Mouse (Mus musculus) cerebellum, adult 18-20 months (tissue): ENCODE measurements around the gene Faf1.

Source experiments
- DNase-seq, 2 experiments: peaks; one replicate each; pipeline ENCODE4 v3.0.0; 2021

Faf1 gene

DNA sequence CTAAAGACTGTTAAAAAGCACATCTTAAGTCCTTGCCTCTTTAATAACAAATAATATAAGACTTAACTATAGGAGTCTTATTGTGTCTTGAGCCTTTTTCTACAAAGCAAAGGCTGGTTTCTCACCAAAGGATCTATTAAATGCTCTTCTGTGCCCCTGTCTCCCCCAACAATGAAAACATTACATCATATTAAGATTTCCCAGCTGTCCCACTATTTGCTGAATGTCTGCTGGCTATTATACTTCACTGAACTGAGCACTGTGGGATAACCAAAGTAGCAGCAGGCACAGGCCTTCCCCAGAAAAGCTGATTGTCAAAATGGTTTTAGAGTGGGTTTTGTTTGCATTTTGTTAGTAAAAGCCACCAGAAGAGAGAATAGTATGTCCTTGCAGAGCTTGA lies 262.9 kb downstream of the Faf1 start:
- no peak for DNase-seq

DNA sequence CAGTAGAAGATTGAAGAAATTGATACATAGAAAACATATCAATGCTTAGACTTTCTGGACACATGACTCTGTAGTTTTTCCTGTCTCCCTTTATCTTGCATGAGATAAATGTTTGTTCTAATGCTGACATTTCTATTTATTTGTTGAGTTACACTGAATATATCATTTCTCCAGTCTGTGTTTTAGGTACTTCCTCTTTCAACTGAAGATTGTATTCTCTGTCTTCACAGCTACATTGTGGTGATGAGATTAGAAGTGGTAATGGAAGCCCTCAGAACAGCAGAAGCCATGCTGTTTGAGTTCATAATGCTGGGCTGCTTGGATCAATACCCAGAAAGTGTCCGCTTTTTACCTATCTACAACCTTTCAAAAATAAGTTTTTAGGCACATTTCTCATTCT lies 269.2 kb downstream of the Faf1 start:
- no peak for DNase-seq

DNA sequence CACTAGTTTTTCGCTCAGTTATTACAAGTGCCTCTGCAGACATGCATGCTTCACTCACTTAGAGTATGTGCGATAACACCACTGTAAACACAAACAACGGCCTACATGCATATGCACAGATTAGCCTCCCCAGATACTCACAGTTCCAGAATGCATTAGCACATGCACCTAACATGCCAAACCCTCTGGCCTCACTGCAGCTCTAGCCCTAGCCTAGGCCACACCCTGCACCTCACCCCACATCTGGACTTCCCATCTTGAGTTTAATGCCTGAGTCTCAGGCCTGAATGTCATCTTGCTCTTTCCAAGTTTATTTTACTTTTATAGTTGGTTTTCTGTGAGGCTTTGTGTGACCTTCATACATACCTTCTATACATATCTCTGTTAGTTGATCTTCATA lies 272.9 kb downstream of the Faf1 start:
- no peak for DNase-seq

DNA sequence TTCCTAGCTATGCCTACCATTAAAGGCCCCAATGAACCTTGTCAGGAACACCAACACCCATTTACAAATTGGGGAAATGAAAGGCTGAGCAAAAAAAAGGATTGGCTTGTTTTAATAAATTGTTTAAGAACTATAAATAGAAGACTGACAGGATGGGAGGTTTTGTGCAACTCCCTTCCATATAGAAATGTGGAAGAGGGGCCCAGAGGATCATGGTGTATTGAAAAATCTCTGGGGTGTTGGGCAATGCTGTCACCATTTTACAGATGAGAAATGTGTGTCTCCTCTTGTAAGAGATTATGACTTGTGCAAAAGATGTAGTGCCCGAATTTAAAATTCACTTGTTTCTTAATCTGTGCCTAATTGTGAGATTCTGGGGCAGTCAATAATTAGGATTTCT lies 277.1 kb downstream of the Faf1 start:
- no peak for DNase-seq

DNA sequence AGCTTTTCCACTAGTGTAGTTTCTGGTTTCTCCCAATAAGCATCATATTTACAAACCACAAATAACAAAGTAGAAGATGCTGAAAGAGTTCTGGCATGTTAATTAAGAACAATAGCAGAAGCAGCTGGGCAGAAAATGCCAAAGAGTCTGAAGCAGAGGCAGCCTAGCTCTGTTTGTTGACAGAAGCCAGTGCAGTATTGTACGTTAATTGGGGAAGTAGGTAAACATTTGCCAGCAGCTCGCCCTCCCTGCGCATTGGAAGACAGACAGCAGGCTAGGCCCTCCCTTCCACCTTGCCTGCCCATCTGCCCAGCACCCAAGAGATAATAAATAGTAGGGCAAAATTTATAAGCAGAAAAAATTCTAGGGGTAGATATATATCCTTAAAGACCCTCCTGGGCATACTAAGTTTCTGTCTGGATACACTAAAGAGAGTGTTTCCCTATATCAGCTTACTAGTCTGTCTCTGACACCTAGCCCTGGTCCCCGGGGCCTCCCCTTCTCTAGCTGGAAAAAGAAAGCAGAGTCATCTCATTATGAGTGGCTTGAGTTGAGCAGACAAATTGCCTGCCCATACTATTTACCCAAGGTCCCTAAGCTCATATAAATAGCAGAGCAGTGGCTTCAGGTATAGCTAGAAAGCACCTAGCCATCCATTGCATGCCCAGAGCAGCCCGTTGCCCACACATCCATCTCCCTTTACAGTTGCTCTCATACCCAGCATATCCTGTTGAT lies 284.0 kb downstream of the Faf1 start:
- no peak for DNase-seq

DNA sequence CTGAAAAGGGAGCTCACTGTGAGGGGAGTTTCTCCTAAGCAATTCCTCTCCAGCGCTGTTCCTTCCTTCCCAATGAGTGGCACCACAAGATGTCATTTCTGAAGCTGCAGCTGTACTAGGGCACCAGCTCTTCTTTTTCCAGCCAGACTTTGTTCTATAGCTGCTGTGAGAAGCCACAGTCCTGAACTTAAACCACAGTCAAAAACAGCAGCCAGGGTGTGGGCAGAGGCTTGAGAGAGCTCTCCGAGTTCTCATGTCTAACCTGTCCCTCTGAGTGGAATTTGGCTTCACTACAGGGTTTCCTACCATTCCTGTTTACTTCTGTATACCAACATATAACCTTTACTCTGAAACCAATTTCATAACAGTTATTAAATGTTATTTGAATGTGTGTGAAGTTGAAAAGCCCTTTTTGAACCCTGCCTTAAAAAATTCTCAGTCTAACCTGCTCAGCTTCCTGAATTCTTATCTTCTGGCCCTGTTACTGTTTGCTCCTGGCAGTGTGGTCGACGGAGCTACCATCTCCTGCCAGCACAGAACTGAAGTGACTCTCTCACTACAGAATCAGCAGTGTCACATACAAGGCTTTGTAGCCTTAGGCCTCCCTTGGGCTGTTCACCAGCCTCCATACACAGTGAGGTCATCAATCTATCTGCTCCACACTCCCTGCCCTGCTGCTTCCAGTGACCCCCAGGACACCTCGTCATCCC lies 287.3 kb downstream of the Faf1 start:
- no peak for DNase-seq

DNA sequence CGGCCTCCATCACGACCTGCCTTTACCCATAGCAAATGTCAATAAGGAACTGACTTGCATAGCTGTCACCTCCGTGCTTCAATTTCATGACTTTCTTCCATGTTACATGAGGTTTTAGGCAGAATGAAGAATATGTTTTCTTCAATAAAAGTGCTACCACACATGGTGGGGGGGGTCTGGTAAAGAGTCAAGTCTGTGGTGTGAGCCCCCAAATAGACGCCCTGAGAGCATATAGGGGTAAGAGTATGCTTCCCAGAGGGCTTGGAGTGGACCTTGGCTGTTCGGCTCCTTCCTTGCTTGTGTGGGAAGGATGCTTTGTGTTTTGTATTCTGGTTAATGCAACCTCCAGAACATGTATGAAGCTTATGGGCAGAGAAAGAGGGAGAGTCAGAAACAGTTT lies 293.2 kb downstream of the Faf1 start:
- no peak for DNase-seq

DNA sequence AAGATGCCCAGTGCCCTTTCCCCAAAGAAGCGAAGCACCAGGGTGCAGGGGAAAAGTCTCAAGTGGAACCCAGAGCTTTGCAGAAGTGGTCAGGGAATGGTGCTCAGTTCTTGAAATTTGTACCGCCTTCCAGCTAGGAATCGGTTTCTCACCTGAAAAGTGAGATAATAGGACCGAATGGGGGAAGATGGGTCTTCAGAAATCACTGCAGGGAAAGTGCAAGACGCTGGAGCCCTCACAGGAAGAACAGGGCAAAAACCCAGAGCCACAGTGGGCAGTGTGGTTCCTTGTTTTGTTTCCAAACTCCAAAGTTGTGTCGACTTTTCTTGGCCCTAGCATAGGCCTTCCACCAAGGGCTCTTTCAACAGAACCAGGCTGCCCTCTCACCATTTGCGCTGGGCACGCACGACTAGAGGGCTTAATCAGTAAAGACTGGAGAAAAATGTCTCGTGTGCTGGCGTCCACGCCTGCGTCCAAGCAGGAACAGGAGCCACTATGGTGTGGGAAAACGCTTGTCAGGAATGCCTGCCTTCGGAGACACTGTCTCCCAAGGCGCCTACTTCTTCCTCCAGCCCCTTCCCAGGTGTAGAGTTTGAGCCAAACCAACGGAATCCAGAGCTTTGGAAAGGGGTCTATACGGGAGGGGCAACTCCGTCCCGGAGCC lies 297.7 kb downstream of the Faf1 start:
- DNase-seq = no peak

DNA sequence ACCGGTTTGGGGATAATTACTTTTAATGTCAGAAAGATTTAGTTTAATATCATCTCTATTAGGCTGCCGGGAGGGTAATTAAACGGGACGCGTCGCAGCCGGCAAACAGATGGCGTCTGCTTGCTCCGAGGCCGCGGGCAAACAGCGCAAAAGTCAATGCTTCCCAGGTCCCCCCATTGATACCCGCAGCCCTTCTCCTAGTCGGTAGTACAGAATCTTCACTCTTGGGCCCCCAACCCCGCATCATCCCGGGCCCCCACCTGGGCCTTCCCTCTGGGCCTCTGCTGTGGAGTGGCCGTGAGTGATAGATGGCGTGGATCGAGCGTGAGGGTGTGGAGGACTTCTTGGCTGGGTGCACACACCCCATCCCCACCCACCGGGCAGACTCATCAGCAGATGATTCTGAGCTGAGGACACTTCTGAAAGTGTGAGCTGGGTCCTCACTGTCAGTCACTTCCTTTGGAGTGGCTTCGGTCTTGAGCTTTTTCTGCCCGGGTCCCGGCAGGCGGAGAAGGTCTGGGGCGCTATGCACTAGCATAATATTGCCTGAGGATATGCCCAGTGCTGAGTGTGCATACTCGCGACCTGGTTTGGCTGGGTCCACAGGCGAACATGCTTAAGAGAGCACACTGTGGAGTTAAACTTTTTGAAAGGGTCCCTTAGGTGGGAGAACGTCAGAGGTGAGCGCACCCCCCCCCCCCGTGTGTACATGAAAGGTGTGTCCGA lies 298.4 kb downstream of the Faf1 start:
- DNase-seq = no peak

DNA sequence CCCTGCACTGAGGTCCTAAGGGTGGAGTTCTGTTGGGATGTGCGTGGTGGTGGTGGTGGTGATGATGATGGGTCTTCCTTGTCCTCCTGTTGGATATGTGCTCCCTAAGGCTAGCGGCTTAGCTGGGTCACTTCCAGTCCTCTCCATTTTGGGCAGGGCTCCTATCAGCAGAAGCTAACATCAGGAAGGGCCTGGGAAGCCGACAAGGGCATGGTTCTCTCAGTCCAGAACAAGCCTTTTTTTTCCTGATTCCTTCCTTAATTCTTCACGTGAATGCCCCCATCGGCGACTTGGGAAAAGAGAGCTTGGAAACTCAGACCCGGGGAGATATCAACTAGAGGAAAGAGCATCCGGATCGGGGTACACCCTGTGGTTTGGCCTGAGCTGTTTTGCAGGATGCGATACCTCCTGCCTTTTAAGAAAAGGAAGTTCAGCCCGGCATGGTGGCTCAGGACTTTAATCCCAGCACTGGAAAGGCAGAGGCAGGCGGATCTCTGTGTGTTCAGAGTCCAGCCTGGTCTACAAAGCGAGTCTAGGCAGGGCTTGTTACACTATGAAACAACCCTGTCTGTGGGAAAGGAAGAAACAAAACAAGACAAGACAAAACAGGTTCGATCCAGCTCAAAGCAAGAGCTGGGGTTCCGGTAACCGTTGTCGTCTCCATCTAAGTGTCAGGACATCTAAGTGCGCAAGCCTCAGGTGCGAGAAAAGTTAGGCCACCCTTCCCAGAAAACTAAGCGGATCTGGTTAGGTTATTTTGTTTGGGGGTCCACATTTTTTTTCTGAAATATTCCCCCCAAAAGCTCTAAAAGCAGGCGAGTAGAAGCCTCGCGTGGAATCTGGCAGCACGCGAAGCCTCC lies 299.2 kb downstream of the Faf1 start:
- no peak for DNase-seq

DNA sequence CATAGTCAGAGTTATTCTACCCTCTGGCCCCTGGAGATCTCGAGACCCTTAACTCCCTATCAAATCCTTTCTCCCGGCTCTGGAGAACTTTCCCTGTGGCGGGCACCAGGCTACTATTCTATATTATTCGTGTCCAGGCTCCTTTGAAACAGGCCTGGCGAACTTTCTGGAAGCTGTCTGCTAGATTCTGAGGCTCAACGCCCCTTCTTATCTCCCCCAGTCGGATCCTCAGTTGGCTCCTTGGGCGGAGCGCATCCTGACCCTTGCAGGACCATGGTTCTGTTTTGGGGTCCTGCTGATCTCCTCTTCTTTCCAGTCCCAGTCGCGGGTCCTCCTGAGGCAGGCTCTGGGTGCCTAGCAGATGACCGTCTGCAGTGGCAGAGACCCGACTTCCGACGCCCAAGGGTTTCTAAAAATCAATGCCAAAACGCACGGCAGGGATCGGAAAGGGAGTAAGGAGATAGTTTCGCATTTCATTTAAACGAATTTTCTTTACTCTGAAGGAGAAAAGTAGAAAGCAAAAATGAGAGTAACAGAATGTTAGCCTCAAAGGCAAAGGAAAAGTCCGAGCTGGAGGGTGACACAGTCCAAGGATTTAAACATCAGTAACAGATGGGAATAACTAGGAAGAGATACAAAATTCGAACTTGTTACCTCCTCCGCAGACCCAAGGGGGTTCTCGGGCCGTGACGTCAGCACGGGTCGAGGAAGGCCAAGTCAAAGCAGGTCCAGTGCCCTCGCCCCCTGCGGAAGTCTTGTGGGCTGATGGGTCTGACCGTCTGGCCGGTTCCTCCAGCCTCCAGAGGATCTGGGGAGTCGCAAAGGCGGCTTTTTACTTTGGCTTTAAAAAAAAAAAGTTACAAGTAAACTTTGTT lies 300.1 kb downstream of the Faf1 start:
- DNase-seq = no peak

DNA sequence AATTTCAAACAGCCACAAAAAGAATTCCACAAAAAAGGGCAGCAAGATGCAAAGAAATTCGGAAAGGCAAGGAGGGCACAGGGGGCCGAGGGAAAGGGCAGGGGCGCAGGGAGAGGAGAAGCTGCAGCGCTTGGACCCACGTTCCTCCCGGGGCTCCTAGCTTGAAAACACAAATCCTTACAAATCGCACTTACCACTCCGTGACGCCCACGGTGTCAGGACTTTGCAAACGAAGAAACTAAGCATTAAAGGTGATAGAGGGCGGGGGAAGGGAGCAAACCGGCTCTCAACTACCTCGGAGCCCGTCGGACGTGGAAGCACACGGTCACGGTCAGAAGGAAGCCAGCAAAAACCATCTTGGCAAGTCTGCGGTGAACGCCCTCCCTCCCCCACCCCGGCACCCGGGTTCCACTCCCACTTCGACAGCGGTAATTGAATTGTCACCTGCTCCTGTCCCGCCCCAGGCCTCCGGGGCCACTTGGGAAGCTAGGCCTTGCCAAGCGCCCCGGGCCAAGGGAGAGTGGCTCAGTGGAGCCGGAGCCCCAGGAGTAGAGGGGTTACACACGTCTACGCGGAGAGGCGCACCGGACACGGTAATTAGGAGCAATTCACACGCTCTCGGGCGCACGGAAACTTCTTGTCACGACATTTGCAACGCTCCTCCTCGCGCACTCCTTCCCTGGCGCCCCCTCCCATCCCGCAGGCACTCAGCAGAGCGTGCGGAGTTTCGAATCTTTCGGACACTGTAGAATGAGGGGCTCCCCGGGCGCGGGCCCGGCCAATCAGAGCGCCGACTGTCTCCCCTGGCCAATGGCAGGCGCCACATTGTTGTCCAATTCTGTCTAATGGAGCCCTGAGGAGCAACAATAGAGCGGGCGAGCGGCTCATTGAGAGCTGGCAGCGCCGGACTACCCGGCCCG lies 301.0 kb downstream of the Faf1 start, which contains the start of gene Dmrta2:
Gene Dmrta2, plus strand, starts transcription at position 906 of the 920 bp plus-strand sequence.
- no peak for DNase-seq

DNA sequence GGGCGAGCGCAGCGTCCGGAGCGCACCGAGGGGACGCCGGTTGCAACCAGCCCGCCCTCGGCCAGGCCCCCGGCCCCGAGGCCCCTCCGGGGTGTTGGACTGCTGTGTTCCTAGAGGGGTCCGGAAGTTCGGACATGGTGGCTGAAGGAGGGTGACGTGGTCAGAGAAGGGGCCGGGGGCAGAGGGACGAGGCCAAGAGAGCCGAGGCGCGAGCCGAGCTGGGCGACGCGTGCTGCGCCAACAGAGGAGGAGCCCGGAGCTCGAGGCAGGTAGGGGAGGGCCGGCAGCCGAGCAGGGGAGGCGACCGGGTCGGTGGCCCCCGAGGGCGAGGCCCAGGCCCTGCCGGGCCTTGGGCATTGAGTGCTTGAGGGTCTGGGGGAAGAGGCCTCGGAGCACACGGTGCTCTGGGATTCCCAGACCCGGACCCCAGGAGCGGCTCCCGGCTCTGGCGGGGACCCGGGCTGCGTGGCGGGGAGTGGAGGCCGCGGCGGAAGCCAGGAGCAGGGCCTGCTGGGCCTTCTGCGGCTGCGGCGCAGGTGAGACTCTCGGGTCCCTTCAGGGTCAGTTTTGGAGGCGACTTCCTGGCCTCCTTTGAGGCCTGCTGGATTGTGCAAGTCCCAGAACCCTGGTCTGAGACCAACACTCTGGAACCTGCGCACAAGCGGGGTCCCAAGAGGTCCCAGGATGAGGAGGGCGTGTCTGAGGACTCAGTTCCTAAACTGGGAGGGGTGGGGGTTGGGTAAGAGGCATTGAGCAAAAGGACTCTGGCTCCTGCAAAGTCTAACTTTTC lies 301.9 kb downstream of the Faf1 start:
- DNase-seq = no peak

DNA sequence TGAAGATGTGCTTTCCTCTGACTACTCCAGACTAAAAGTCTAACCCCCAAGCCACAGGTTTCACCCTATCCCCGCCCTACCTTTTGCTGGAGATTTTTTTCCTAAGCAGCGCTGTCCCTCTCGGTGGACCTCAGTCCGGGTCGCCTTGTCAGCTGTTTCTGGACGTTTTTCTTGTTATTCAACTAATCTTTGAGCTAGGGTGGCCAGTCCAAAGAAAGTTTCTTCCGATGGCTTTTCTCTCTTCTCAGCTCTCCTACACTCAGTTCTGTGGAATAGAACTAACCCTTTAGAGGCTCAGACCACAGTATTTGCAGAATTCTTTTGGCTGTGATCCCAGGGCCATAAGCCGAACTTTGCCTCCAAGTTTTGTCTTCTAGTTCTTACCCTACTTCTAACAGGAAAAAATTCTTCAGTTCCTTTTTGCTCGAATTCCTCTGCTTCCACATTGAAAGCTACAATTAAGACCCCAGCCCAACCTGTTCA lies 302.5 kb downstream of the Faf1 start:
- DNase-seq = no peak

DNA sequence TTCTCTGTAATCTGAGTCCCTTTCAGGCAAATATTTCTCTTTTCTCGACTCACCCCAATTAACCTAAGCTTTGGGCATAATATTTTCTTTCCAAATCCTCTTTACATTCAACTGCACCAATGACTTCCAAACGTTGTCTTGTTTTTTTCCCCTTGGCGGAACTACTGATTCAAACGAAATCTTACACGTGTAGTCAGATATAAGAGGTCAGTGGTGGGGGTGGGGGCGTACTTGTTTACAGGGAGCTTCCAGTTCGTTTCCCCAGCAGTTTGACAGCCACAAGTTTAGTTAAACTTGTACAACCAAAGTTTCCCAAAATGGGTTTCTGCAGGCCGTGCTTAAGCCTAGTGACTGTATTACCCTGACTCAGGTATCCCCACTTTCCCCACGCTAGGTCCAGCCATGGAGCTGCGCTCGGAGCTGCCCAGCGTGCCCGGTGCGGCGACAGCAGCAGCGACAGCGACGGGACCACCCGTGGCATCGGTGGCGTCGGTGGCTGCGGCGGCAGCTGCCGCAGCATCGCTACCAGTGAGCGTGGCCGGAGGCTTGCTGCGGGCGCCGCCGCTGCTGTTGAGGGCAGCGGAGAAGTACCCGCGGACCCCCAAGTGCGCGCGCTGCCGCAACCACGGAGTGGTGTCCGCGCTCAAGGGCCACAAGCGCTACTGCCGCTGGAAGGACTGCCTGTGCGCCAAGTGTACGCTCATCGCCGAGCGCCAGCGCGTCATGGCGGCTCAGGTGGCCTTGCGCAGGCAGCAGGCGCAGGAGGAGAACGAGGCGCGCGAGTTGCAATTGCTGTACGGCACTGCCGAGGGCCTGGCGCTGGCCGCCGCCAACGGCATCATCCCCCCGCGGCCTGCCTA lies 303.3 kb downstream of the Faf1 start:
- no peak for DNase-seq

DNA sequence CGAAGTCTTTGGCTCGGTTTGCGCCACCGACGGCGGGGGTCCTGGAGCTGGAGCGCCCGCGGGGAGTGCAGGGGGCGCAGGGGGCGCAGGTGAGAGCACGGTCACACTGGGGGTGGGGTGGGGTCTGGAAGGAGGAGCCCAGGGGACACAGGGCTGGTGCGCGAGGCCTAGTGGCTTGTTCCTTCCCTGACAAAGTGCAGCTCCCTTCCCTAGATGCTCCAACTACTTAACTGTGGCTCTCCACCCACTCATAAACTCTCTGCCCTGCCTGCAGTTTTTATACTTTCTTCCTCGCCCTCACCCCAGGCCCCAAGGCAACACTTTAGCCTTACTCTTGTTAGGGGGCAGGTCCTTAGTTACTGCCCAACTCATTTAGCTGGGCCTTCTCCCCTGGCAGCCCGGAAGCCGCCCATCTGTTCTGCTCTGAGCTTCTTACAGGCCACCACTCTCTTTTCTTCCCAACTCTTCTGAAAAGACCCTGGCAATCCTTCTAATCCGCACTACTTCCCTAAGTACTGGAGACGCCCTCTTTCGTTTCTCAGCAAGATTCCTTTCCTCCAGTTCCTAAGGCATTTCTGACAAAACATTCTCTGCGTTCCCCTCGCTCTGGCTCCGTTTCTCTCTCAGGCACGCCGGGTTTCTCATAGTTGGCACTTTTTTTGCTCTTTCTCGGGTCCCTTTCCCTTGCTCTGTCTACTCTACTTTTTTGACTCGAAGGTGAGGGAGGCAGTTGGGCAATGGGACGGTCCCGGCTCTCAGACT lies 304.1 kb downstream of the Faf1 start:
- no peak for DNase-seq
